Mouse (Mus musculus) 416B (cell line): ENCODE data around the gene Nt5c3.
"Not testable (repeated sequence)": the region's sequence is repeated elsewhere in the genome, so short reads cannot be mapped to it uniquely, and the experiment has no call there.

Experiments used
- DNase-seq: peaks from one replicate; pipeline ENCODE4 v3.0.0; 2011; ENCODE audit warnings: low read depth

The Nt5c3 gene

DNA sequence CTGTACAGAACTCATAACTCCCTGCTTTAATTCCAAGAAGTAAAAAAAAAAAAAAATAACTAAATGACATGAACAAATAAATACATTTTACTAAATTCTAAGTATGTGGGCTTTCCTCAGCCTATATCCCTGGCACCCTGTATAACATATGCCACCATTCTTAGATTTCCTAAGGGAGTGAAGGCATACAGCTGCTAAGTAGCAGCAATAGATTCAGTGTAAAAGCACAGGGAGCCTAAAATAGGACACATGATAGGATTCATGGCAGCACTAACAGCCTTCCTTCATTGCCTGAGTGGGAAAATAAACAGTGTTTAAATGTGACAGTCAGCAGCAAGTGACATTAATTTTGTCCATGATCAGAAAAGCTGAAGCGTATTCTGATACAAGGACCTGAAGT, 19.4 kb downstream of the Nt5c3 start:
- DNase-seq = no peak

DNA sequence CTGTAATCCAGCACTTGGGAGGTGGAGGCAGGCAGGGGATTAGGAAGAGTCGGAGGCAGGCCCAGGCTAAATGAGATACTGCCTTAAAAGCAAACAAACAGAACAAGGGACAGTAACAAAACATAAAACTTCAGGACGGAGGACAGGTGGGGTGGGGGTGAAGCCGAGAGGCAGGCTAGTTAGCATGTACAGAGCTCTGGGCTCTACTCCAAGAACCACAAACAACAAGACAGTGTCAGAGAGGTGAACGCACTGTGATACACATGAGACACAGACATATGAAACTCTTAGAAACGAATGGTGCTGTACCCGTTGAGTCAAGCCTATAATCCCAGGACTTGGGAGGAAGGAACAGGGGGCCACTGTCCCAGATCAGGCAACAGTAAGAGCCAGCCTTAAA, 19.9 kb downstream of the Nt5c3 start:
- DNase-seq = no peak

DNA sequence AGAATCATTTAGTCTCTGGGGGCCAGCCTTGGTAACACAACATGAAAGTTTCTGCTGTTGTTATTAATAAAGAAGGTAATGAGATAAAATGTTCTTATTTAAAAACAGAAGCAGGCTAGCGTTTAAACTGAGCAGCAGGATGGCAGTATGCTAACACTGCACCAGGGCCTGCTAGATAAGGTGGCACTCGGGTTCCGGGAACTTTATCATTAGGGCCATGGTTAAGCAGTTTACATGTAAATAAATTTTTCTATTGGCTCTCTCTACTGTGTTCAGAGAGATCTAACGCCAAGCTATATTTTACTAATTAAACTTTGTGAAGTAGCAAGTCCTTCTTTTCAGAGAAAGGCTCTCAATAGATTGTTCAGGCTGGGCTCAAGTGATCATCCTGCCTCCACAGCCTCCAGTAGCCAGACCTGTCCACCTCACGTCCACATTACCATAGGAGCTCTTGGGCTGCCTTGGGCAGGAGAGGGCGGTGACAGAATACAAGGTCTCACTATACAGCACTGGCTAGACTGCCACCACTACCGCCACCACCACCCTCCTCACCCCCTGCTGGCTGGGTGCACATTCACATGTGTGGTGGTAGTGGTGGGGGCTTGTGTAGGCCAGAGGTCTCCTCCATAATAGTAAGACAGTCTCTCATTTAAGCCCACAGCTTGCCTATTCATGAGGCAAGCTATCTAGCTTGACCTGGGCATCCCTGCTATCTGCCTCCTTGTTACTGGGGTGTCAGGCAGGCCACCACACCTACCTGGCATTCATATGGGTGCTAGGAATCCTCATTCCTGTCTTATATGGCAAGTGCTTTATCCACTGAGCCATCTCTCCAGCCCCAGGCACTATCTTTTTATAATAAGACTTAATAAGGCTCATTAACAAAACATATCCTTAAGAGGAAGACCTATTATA, 20.9 kb downstream of the Nt5c3 start:
- DNase-seq = no peak

DNA sequence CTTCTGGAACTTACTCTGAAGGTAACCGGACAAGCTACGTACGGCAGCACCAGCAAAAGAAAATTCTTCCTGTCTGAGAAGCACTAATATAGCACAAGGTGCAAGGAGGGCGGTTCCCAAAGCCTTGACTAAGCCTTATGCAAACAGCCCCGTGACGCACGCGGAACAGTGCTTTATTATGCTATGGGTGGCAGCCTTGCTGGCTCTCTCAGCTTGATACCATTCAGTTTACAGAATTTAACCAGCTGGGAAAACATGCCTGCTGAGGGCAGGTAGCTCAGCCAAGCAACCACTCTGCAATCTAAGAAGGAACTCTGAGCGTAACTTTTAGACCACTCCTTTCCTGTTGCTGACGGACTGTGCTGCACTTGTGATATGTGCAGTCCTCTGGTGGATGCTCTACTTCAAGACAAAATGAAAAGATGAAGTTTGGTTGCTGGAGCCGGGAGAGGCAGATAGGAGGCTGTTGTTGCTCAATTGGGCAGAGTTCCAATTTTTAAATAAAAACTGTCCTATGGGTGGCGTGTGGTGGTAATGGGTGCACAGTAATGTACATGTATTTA, 21.8 kb downstream of the Nt5c3 start:
- DNase-seq = peak; percentile 88

DNA sequence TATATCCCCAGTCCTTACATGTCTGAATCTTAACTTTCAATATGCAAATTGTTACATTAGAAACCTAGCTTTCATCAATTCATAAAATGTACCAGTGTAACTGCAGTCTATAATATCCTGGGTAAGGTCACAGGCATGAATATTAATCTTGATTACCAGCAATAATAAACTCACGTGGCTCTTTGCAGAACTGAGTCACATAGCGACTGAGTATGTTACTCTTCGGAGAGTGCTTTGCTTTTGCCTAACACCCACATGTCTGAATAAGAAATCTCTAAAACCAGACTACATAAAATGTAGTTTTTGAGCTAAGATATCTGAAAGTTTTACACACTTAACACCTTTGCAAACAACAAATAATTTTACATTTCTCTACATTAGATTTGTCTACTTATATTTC, 22.4 kb downstream of the Nt5c3 start:
- no peak for DNase-seq

DNA sequence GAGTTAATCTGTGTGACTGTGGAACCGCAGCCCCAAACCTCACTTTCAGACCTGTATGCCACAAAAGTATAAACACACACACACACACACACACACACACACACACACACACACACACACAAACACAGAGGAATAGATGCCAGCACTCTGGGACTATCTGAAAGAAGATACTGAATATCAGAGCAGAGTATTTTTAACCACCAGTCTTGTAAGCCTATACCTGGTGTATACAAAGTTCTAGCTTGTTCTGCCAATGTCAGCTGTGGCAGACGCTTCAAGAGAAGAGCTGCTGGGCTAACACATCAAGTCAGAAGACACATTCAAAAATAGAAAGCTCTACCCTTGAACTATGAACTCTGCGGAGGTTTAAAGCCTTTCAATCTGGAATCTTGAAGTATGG, 24.1 kb downstream of the Nt5c3 start:
- DNase-seq = no peak

DNA sequence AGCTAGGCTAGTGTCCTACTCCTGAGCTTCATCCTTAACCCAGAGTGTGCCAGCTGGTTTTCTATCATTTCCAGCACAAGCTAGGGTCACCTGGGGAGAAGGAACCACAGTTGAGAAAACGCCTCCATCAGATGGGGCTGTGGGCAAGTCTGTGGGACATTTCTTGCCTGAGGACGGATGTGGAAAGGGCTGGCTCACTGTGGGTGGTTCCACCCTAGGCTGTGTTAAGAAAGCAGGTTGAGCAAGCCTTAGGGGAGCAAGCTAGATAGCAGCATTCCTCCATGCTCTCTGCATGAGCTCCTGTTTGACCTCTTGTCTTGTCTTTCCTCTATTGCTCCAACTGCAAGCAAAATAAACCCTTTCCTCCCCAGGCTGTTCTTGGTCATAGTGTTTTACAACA, 33.0 kb downstream of the Nt5c3 start:
- peak; percentile 56 for DNase-seq

DNA sequence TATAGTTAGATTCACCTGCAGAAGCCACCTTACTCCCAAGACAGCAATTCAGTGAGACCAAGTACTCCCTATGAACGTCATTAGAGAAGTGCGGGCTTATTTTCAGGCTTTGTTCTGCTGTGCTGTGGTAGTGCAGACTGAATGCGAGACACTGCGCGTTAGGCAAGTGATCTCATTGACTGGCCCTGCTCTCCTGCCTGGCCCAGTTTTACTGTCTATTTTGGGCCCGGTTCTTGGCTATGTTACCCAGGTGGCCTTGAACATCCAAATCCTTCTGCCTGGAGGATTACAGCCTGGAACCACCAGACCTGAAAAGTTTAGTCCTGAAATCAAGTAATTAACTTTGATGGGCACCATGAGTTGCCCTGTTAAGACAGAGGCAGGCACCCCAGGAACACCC, 35.2 kb downstream of the Nt5c3 start:
- no peak for DNase-seq

DNA sequence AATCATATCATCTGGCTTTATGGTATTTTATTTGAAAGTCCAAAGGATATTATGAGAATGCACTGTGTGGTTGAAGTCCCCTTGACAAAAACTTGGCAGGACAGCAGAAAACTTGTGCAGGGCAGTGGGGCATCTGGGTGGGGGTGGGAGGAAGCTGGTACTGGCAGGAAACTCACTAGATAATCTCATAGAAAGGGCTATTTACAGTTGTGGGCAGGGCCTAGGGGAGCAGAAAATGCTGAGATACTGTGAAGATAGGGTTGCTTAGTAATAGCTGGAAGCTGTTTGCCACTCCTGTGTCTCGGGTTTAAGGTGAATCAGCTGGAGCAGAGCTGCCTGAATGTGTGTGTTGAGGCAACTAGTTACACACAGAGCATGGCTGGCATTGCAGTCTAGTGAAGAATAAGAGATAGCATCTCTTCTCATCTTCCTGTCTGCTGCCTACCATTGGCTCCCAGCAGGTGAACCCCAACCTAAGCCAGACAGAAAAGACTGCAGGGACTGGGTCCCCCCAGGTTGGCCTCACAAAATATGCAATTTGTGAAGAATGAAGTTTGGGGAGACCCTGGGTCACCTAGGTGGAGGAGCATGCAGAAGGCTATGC, 44.3 kb downstream of the Nt5c3 start:
- DNase-seq = peak; percentile 94

DNA sequence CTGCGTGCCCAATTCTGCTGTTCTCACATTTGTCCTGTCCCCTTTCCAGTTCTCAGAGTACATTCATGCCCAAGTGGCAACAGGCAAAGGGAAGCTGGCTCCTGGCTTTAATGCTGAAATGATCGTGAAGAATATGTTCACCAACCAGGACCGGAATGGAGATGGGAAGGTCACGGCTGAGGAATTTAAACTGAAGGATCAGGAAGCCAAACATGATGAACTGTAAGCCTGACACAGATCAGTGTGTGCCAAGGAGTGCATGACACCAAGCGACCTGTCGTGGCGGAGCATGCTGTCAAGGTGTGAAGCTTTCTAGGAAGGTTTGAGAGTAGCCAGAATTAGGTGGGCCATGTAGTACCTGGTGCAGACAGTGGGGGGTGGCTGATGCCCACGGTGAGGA, 45.7 kb downstream of the Nt5c3 start:
- no peak for DNase-seq

DNA sequence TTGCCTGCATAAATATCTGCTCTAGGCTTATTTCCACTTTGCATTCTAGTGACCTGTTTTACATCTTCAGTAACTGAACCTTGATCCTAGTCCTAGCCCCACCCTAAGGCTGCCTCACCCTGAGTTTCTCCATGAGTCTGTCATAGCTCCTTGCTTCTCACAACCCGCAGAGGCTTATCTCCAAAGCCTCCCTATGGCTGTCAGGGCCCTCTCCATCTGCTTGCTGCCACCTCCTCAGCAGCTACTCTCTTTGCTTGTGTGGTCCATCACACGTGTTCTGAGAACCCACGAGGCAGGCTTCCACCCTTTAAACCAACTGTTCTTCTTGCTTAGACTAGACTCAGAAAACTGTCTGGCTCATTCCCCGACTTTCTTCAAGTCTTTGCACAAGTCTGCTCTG, 46.9 kb downstream of the Nt5c3 start:
- DNase-seq = no peak

DNA sequence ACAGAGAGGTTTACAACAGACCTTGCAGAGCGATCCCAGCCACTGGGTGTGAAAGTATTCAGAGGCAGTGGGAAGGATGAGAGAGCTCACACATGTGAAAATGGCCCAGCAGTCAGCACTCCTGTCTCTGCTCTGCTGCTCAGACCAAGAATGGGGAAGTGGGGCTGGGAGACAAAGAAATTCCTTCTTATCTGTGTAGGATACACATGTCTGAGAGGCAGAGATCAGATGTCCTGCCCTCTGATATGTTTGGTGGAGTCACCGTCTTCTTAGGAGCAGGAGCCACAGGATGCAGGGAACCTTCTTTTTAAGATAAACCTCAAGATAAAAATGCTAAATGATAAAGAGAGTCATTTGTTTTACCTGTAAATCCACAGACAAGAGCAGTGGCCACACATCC, 53.7 kb downstream of the Nt5c3 start:
- DNase-seq = peak; percentile 51

DNA sequence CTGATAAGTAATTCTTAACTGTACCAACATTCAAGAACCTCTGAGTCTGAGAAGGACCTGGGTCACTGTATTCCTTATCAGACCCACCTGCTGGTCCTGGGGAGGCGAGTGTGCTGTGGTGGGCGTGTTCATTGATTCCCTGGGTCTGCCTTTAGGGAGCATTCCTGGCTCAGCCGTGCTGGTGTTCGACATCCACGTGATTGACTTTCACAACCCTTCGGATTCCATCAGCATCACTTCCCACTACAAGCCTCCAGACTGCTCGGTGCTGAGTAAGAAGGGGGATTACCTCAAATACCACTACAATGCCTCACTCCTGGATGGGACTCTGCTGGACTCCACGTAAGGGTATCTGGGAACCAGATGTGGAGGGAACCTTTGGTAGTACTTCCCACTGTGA, 55.2 kb downstream of the Nt5c3 start:
- no peak for DNase-seq

DNA sequence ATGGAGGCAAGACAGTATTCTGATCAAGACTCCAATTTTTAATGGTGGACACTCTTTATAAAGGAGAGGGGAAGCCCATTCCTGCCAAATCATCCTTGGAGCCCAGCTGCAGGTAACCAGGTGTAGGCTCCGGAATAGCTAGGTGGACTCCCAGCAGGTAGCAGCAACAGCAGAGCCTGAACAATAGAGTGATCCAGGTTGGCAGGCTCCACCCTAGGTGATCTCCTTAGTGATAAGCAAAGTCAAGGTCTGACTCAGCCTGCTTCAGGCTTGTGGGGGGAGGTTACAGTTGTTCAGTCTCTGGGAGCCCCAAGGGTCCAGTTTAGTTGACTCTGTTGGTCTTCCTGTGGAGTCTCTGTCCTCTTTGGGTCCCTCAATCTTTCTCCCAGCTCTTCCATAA, 56.8 kb downstream of the Nt5c3 start:
- not testable (repeated sequence) for DNase-seq

DNA sequence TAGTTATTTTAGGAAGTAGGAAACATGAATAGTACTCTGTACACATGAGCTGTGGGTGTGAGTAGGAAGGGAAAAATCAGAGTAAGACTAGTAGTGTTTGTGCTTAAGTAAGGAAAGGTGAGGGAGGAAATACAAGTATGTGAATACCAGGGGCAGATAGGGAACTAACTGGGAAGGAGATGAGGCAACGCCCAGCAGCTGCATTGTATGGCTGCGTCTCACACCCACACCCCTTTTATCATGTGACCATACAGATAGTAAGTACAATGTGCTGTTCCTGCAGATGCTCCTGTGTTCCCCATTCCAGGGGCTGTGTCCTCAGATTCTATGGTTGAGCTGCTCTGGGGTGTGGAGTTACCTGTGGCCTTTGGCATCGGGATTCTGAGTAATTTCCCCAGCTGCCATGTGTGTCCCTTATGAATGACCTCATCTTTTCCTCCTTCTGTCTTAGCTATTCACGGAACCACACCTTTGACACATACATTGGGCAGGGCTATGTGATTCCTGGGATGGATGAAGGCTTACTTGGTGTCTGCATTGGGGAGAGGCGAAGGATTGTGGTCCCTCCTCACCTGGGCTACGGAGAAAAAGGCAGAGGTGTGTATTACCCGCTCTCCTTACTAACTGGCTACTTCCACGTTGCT, 63.4 kb downstream of the Nt5c3 start:
- no peak for DNase-seq

DNA sequence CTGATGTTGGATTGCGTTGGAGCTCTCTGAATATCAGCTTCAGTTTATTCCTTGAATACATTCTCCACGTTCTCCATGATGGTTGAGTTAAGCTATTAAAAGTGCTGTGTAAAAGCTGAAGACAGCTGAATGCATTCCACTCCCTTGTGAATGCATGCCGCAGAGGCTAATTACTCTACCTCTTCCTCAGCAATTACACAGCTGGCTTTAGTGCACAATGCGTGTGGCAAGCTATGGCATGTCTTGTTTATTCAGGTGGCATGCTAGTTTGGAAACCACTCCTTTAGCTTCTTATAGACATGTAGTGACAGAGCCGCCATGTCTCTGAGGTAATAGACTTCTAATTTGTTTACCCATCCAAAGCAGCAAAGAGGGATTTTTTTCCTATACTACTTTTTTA, 67.0 kb downstream of the Nt5c3 start:
- DNase-seq = no peak

DNA sequence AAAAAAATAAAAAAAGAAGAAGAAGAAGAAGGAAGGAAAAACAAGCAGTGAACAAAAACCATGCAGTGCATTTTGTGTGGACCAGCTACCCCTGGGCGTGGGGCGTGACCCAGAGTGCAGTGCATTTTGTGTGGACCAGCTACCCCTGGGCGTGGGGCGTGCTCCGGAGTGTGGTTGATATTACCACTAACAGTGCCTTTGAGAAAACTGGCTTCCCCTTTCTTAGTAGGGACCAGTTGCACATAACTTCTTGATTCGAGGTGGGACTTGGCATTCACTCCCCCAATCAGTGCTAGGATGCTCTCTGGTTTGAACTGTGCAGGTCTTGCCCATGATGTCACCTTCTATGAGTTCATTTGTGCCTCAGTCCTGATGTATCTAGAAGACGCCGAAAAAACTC, 68.9 kb downstream of the Nt5c3 start:
- no peak for DNase-seq

DNA sequence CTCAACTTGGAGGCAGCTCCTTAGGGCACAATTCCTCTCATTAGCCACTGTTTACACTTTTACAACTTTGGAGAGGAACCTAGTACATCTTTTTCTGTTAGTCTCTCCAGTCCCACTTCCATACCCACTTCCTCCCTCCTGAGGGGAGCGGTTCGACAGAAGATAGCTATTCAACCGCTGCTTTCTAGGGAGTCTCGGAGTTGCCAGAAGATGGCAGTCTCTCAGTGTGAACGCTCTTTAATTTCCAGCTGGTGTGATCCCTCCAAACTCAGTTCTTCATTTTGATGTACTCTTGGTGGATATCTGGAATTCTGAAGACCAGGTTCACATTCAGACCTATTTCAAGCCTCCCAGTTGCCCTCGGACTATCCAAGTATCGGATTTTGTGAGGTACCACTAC, 73.4 kb downstream of the Nt5c3 start:
- peak; percentile 65 for DNase-seq

DNA sequence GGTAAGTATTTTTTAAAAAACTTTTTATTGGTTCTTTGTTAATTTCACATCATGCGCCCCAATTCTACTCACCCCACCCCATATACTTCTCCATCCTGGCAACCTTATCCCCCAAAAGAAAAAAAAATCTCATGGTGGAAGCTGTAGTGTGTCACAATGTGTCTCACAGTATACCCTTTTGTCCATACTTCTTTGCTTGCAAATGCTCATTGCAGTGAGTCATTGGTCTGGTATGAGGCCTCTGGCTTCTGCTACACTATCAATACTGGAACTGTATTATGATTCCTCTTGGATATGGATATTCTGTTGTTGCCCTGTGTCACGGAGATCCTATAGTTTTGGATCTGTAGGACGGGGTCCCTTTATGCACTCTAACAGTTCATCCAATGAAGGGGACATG, 74.8 kb downstream of the Nt5c3 start:
- DNase-seq = no peak

DNA sequence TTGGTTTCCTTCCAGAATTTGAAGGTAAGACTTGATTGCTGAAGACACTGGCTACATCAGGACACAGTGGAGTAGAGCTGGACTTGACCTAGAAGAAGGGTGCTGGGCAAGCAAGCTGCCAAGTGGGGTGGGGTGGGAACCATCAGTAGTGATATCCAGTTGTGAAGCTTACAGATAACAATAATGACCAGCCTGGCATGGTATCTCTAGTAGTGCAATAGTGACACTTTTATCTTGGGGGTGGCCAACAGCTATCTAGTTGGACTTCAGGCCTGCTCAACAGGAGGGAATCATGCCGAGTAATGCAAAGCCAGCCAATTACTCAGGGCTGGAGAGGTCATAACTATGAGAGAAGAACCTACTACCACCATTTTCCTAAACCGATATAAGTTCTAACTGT, 79.4 kb downstream of the Nt5c3 start:
- DNase-seq = no peak

DNA sequence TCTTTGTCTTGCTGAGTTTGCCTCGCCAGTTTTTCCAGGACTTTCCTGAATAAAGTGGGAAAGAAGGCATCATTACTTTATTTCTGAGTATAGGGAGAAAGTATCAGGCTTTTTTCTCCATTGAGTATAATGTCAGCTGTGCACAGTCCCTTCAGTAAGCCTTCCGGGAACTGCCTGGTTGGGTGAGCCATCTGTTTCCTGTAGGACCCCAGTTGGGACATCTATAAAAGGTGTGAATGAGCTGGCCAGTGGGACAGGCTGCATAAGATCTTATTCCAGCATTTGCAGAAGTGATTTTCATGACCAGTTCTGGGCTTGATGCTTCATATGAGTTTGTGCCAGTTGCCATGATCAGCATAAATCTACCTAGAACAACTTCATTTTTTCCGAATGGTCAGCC, 80.5 kb downstream of the Nt5c3 start:
- no peak for DNase-seq

DNA sequence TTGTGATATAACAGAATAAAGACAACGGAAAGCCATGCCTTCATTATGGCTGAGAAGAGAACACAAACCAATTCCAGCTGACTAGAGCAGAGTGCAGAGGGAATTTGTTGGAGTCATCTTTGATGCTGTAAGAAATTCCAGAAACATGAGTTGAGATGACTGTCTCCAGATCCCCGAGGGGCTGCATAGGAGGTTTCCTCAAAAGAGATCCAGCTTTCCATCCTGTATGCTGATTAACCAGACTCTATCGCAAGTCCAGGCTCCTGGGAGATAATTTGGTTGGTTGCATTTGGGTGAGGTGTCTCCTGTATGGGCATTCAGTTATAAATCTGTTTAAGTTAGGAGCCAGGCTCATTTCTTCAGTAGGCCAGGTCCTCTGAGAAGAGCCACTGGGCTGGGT, 86.1 kb downstream of the Nt5c3 start:
- DNase-seq = no peak

DNA sequence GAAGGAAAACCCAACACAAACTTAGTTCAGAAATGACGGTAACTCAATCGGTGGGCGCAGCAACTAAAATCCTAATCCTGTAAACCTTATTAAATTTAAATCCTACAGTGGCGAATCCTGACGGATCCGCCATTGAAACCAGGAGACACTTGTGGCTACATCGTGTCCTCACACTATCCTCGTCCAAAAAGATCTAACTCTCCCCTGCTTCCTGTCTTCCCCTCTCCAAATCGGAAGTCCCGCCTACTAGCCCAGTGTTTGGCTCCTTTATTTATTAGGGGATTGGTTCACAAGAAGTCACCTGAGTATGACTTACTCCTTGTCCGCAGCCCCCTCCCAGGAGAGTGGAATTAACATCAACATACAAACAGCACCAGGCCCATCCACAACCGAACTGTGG, 86.6 kb downstream of the Nt5c3 start:
- no peak for DNase-seq
